Mouse (Mus musculus): Measurements from ENCODE around the gene Tubg2.

DNA sequence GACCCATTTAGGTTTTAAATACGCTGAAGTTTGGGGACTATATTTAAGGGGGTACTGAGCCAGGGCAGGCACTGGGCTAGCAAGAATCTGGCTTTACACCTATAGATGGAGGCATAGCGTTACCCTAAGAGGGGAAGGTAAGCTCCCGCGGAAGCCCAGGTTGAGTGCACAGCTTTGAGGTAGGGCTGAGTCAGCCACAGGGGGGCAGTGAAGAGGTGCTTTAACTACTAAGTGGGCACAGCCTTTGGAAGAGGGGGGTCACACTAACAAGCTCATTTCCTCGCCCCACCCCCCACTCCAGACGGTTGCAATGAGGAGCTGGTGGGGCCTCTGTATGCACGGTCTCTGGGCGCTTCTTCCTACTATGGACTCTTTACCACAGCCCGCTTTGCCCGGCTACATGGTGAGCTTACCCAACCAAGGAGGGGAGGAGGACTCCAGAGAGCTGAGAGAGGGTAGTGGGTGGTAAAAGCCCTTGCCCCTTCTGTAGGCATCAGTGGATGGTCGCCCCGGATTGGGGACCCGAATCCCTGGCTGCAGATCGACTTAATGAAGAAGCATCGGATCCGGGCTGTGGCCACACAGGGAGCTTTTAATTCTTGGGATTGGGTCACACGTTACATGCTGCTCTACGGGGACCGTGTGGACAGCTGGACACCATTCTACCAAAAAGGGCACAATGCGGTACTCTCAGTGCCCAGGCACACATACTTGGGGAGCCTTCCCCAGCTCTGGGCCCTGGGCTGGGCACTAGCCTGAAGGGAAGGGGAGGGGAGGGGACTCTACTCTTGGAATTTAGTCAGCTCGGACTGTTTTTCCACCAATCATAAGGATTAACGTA, 21.4 kb downstream of the Tubg2 start:
- TF ChIP-seq CTCF (IDR thresholded peaks at IDR 0.05; ENCODE audit: low read depth) (peak; percentile 63), EP300 (IDR thresholded peaks at IDR 0.05; ENCODE audit: low read depth) (no peak)

Data from liver, postnatal 0 days (tissue).